Mouse (Mus musculus): ENCODE data around the gene Otos.

The Otos gene

GRCm38 (mm10) chr1:92607711-92608110, 40.9 kb downstream of the Otos start:
- DNase-seq (ENCODE audit: low read depth), result no peak

DNA sequence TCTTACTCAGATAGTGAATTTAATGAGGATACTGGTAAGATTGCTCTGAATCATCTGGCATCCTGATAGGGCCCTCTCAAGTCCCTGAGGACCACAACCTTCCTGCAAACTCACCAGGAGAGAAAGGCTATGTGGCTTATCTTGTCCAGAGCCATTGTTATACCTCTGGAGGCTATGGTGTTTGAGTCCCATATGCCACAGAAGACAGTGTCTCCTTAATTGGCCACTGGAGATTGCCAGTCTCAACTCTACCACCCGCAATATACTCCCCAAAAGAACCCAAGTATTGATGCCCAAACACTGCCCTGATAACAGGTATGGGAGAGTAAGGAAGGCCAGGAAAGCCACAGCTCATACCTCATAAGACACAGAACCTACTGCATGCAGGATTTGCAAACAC, 43.2 kb downstream of the Otos start, which contains the start of gene Olfr1410:
TSS of gene Olfr1410 (plus strand) at position 301 of the 400 bp plus-strand sequence.
- no peak for DNase-seq (ENCODE audit: low read depth)

- DNase-seq (ENCODE audit: low read depth), result no peak
Observed at GRCm38 (mm10) chr1:92596019-92596418, 52.6 kb downstream of the Otos start.

Measured in c-Kit-positive CD71-positive TER-119-negative erythroid progenitor cells, embryonic 14.5 days (primary cell).